Mouse (Mus musculus) cerebellum, postnatal 14 days (tissue): ENCODE measurements around the gene Gm266.

Experiments used
- DNase-seq, 2 experiments: peaks; one replicate each; pipeline ENCODE4 v3.0.0; 2021; ENCODE audit warnings: mixed read lengths in 2 of 2

Gm266 gene

DNA sequence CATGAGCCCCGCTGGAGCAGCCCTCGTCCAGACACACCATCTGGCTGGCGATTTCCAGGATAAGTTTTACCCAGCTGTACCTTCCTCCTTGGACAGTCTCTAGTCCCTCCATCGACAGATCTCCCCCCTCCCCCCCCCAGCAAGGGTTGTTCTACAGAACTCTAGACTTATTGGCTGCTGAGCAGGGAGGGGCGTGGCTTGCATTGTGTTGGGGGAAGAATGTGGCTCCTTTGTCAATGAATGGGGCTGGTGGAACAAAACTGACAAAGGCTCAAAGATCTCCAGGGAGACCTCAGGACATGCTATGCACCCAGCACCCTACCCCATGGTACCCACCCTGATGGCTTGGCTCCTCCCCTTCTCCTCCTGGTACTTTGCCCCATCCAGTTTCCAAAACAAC lies 15.1 kb upstream of the Gm266 start:
- DNase-seq = no peak

DNA sequence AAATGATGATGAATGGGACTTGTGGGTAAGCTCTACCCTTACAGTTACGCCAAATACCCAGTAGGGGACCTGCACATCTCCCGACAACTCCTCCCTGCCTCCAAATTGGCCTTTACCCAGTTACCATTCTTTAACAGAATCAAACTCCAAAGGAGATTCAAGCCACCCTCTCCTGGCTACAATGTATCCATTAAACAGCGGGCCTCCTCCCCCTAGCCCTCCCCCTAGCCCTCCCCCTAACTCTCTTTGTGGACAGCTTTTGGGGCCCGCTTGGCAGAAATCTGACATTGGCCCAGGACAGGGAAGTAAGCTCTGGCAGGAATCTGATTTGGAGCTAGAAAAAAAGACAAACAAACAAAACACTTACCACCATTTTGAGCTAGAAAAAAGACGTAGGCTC lies 14.0 kb upstream of the Gm266 start:
- no peak for DNase-seq

DNA sequence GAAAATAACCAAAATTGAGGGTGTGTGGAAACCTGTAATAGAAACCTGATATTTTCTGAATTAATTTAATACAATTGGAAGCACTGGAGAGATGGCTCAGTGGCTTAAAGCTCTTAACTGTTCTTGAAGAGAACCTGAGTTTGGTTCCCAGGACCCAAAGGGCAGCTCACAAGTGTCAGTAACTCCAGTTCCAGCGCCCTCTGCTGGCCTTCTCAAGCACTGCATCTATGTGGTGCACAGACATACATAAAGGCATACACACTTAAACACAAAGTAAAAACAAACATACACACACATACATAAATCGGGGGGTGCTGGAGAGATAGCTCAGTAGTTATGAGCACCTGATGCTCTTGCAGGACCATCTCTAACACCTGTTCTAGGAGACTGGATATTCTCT lies 11.5 kb upstream of the Gm266 start:
- DNase-seq = peak in 1 of 2 experiments; percentile 46

DNA sequence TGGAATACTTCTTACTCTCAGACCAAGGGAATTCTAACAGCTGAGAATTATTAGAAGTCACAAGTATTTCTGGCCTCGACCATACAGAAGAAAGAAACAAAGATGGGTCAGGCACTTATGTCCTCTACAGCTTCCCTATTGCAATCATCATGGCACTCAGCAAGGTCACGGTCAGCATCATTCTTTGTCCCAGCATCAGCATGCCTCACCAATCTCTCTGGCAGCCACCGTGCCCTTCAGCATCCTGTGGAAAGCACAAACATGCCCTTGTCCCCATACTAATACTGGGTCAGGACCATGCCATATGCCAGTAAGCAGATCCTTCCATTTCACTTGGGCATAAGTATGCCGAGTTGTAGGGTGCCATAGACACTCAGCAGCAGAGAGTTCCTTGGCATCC lies 9.3 kb upstream of the Gm266 start:
- DNase-seq = no peak

DNA sequence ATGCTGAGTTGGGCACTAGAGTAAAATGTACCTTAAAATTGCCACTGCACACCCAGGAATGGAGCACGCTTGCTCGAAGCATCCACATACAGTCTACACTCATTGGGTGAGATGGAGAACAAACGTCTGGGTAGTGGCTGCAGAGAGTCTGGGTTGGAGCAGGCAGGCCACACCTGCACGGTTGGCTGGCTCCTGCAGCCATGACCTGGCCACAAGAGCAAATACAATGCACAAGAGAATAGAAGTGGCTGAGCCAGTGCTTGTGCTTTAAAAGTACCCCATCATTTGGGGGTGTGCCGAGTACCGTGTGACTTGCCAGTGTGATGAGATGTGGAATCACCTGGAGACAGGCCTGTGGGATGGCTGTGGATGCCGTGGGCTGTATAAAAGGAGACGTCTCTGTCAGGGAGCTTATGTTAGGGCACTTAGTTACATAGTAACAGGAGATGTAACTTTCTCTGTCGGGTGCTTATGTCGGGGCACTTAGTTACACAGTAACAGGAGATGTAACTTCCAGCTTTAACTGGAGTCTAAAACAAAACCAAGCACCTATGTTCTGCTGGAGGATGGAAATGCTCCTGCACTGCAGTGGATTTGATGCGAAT lies 3.7 kb upstream of the Gm266 start:
- DNase-seq = no peak

DNA sequence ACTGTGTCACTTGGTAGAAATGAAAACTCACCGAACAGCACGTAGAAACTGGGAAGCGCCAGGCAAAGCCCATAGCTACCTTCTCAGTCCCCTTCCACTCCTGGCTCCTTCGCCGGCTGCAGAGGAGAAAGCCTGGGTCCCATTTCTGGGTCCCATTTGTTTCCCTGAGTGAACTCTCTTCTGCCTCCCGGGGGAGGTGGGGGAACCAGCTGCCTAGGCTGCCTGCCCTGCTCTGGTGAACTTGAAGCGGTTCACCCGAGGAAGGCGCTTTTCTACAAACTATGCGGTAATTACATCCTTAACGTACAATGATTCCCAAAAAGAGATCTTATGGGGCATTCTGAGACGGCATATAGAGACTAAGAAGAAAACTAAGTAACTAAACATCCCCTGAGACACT lies 832 bp upstream of the Gm266 start:
- no peak for DNase-seq

DNA sequence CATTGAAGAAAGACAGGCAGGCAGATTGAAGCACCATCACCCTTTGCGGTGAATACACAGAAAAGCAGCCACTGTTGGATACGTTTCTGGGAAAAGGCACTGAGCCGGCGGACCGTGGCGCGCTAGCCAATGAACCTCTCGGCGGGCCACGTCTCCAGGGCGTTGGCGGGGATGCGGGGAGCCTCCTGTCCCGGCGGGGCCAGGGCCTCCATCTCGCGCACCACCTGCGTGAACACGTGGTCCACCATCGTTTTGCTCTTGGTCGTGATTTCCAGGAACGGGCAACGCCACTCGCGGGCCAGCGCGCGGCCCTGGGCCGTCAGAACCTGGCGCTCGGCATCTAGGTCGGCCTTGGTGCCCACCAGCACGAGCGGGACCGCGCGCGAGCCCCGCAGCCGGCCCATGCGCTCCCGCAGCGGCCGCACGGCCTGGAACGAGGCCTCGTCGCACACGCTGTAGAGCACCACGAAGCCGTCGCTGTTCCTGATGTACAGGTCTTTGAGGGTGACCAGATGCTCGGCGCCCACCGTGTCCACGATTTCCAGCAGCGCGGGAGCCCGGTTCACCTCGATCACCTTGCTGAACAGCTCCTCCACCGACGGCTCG lies 474 bp downstream of the Gm266 start:
- DNase-seq = no peak

DNA sequence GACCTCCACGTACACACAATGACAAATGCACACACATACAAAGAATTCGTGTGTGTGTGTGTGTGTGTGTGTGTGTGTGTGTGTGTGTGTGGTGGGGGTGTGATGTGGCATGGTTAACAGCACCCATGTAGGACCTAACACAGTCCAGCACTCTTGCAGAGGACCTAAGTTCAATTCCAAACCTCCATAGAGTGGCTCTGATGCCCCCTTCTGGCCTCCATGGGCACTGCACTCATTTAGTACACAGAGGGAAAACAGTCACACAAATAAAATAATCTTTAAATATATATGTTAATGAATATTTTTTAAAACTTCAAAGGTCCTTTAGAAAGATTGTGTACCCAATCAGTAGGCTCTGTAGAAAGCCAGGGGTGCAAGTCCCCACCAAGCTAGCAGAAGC lies 5.7 kb downstream of the Gm266 start:
- DNase-seq = peak; percentile 72 to 83

DNA sequence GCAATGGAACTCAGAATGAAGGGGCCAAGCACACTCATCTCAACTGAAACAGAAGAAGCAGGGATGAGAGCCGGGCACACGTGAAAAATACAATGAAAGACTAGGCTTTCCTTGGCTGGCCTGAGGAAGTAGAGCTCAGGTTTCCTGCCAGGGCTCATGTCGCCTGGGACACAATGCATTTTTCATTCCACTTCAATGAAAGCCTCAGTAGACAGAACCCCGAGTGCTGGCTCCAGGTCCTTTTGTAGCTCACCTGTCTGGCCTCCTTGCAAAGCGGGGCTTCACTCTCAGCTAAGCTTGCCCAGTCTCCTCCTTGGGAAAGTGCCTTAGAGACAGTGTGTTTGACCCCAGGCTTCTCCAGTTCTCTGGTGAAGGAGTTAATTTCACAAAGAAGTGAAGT lies 6.7 kb downstream of the Gm266 start:
- DNase-seq = no peak

DNA sequence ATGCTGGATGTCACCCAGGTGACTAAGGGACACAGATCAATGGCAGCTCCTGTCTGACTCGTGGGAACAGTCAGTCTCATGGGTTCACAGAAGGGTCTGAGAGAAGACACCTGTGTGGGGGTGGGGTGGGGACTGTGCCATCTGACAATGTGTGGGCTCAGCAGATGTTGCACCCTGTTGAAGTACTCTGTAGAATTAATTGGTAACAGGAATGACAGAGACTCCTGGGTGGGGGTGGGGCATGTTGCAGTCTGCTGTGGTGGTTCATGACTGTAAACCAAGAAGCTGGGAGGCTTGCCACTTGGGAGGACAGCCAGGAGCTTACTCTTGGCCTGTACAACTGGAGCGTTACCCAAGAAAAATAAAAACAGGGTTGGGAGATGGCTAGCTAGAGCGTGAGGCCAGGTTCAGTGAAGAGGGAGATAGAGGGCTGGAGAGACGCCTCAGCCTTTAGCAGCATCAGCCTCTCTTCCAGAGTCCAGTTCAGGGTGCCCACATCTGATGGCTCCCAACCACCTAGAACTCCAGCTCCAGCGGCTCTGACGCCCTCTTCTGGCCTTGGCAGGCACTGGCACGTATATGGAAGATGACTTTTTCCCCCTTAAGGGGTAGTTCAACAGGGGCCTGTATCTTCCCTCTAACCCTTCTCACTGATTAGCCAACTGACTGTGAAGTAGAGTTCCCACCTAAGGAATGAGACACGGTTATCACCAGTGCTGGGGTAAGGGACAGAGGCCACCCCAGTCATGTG lies 10.6 kb downstream of the Gm266 start:
- DNase-seq = peak; percentile 66 to 84

DNA sequence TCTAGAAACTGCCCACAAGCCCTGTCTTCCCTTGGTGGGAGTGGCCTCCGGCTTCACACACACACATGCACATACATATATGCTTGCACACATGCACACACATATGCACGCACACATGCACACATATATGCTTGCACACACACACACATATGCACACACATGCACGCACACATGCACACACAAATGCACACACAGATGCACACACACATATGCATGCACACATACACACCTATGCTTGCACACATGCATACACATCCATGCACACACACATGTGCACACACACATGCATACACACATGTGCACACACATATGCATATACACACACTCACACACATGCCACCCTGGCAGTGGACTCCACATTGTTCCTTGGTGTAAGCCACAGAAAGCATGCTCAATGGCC lies 11.2 kb downstream of the Gm266 start:
- DNase-seq = no peak

DNA sequence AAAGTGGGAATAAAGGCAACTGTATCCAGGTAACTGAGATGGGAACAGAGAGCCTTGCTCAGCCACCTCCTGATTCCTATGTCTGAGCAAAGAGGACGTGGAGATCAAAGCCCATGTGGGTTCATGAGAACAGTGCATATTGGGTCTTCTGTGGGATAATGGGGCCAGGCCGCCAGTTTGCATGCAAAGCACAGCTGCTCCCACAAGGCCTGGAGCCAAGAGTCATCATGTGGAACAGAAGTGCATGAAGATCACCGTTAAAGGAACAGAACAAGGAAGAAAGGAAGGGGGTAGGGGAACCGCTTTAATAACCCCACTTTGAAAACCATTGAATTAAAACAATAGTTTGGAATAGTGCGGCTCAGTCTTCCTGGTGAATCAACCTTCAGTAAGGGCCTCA lies 12.7 kb downstream of the Gm266 start:
- DNase-seq = peak; percentile 45 to 54

DNA sequence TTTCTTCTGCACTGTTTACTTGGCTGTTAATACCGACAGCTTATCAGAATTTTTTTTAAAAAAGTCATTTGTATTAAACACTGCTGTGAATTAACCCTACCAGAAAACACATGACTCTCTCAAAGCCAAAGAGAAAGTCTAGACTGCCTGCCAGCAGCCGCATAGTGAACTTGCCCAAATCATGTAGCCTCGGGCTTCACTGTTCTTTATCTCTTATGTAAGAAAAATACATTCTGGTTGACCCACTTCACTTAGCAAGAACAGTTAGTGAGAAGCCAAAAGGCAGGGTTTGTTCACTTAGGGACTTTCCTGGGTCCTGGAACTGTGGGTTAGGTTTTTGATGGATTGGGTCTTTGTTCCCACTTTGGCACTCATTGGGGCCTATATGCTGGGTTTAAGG lies 13.9 kb downstream of the Gm266 start:
- no peak for DNase-seq

DNA sequence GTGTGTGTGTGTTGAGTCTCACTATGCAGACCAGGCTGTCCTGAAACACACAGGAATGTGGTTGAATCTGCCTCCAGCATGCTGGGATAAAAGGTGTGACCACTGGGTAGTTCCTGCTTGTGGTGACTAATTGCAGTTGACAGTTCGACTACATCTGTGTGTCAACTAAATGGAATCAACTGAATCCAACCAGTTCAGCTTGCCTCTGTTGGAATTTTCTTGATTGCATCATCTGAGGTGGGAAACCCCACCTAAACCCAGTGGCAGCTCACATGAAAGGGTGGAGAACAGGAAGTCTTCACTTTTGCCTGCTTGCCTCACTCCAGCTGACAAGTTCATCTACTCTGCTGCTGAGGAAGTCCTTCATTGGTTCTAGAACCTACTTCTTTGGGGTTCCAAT lies 14.5 kb downstream of the Gm266 start:
- no peak for DNase-seq

DNA sequence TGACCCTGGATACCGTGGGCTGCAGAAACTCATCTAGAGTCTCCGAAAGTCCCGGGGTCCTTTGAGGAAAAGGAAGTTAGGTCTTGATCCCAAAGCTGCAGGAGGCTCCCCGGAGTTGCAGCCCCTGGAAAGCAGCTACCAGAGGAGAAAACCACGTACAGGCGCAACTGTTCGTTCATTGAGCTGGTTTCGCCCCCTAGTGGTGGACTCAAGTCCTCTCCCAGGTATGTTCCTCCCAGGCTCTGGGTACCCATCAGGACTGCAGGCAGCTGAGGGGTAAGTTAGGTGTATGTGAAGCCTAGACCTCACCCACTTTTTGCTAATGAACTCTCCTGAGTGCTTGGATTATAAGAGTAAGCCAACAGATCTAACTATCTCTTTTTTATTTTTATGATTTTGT lies 16.1 kb downstream of the Gm266 start:
- DNase-seq = peak; percentile 81 to 89

DNA sequence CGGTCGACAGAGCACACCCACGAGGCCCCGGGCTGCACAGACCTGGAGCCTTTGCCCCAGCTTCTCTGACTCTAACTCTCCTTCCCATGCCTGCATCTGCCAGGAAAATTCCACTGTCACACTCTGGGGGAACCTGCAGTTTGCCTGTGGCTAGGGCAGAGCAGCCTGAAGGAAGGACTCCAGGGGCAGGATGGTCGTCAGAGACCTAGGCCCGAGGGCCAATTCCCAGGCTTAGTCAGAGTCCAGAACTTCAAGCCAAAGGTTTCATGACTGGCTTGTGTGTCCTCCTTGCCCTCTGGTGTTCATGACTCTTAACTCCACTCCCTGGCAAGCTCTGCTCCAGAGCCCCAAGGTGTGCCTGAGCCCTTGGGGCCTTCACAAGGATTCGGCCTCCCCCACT lies 17.4 kb downstream of the Gm266 start:
- DNase-seq = no peak

DNA sequence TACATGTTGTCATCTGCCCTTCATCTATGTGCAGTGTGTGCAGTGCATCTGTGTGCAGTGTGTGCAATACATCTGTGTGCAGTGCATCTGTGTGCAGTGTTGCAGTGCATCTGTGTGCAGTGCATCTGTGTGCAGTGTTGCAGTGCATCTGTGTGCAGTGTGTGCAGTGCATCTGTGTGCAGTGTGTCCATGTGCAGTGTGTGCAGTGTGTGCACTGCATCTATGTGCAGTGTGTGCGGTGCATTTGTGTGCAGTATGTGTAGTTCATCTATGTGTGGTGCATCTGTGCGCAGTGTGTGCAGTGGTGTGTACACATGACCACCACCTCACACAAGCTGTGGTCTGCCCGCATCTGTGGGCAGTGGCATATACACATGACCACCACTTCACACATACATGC lies 19.3 kb downstream of the Gm266 start:
- no peak for DNase-seq

DNA sequence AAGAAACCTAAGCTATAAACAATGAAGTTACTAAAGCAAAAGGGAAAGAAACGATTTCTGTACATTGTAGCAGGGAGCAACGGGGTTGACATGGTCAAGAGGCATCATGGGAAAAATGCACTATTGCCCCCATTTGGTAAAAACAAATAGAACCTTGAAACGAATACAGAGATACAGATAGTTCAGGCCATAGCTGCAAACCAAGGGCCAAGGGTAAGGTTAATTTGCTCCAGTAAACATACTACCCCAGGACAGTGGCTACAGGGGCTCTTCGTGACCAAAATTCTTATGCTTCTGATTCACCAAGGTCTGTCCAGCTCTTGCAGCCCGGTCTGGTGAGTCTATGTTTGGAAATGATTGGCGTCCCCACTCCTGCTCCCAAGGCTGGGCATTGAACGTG lies 22.1 kb downstream of the Gm266 start:
- DNase-seq = no peak

DNA sequence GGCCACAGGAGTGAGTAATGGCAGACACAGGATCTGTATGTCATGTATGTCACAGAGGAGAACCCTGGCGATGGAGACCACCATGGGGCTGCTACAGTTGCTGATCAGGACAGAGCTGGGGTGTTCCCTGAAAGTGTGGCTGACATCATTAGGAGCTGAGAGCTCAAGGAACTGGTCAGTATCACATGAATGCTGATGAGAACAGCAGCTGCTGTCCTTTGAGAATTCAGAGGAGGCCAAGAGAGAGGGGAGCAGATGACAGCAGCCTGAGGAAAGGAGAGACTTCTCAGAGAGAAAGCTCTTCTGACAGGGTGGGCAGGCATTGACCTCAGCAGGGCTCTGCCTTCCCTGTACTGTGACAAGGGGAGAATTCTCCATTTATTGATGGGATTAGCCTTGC lies 27.9 kb downstream of the Gm266 start:
- DNase-seq = no peak

DNA sequence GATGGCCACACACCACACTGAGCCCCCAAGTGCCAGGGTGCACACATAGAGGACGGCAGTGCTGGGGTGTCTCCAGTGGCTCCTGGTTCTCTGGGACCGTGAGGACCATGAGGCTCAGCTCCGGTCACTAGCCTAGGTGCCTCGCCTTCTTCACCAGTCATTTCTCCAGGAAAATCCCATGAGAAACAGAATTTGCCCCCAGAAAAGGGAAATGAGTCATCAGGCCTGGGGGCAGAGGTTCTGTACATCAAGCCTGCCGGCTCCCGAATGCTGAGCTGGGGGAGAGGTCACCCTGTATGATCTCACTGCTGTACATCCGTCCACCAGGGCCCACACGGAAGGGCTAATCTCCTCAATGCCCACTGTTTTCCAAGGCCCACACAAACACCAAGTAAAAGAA lies 29.8 kb downstream of the Gm266 start:
- no peak for DNase-seq

DNA sequence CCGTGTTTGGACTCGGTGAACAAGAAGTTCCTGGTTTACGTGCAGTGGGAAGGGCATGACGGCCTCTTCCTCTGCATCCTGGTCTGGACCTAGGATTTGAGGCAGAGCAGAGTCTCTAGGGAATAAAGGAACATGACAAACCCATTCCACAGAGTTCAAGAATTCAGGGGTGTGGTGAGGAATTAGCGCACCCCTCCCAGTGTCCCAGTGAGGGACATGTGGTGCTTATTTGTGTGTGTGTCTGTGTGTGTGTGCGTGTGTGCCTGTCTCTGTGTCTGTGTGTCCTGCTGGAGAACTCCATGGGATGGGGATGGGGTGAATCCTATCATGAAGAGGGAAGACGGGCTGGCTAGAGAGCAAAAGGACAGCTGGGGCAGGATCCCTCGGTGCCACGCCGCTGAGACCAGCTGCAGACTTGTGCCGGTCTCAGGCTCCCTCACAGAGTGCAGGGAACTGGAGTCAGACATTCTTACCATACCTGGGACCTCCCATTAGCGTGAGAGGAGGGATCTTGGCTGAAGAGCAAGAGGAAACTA lies 30.2 kb downstream of the Gm266 start:
- no peak for DNase-seq

DNA sequence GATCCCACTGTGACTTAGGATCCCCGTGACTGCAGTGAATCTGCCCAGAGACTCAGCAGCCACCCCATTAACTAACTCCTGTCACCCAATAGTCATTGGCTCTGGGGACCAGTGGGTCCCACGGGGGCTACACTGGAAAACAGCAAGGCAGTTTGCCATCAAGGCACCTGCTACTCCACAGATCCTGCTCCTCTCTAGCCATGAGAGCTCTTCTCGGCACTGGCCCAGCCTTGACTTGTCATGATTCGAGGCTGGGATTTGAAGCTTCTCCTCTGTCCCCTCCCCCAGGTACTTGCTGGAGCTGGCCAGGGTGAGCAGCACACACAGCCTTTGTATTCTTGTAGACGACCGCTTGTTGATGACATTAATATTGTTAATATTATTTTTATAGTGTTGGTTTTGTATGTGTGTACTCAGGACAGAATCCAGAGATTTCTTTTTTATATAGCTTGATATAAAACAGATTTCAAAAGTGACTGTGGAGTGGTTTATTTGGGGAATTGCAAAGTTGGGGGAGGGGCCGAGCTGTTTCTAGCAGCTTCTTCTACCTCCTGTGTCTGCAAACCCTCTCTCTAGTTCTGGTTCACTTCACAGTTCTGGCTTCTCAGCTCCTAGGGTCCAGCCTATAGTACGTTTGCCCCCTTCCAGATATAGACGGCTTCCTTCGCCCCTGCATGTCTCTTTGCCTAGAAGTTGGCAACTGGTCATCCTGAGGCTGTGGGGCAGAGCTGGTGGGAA lies 30.9 kb downstream of the Gm266 start:
- DNase-seq = peak in 1 of 2 experiments; percentile 35

DNA sequence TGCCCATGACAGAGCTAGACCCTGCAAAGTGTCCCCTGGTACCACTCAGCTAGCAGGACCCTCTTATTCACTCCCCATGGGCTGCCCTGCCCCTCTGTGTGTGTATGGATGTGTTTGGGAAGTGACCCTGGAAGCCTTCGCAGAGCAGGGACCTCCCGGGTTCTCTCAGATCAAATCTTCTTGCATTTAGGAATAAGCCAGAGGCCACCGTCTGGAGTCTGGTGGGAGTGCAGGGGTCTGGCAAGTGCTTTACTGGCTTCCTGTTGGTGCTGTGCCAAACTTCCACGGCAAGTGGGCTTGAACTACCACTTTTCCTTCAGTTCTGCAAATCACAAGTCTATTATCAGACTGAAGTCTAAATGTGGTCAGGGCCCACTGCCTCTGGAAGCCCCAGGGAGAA lies 31.6 kb downstream of the Gm266 start:
- DNase-seq = peak in 1 of 2 experiments; percentile 57

DNA sequence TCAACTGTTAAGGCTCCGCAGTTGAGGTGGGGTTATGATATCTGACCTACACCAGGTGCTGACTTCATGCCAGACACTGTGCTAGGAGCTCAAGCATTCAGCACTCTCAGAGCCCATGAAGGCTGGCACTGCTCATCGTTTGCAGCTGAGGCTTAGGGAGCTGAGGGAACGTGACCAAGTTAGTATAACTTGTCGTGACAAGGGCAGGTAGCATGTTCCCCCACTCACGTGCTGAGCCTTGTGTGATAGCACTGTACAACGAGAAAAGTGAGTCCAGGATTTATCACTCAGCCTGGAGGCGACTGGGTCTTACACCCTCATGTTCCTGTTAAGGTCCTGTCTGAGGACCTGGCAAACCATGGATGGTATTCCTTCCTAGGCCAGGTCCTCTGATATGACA lies 34.1 kb downstream of the Gm266 start:
- no peak for DNase-seq
